Mouse (Mus musculus) cerebellum, postnatal 36 days (tissue): ENCODE measurements around the gene Ccl27a.
"Not testable (repeated sequence)": the region's sequence is repeated elsewhere in the genome, so short reads cannot be mapped to it uniquely, and the experiment has no call there.

Experiments used
- DNase-seq, 2 experiments: peaks; one replicate each; pipeline ENCODE4 v3.0.0; 2021 to 2022; ENCODE audit warnings: mixed read lengths in 2 of 2

Ccl27a gene

GRCm38 (mm10) chr4:41774002-41774401, at the start of gene Ccl27a:
Gene Ccl27a (minus strand): TSS chr4:41774247.
- peak; percentile 76 to 83 for DNase-seq

- DNase-seq: not testable (repeated sequence)
Measured at GRCm38 (mm10) chr4:41783197-41783596, 9.2 kb upstream of the Ccl27a start.

- not testable (repeated sequence) for DNase-seq
Measured at GRCm38 (mm10) chr4:41782711-41783110, 8.7 kb upstream of the Ccl27a start.

GRCm38 (mm10) chr4:41781748-41782485, 7.9 kb upstream of the Ccl27a start:
- DNase-seq: peak in 1 of 2 experiments; percentile 29

- not testable (repeated sequence) for DNase-seq
Measured at GRCm38 (mm10) chr4:41781271-41781670, 7.2 kb upstream of the Ccl27a start.

- DNase-seq: not testable (repeated sequence)
Measured at GRCm38 (mm10) chr4:41775840-41776239, 1.8 kb upstream of the Ccl27a start.

GRCm38 (mm10) chr4:41774506-41774905, 459 bp upstream of the Ccl27a start:
- DNase-seq: not testable (repeated sequence)

DNA sequence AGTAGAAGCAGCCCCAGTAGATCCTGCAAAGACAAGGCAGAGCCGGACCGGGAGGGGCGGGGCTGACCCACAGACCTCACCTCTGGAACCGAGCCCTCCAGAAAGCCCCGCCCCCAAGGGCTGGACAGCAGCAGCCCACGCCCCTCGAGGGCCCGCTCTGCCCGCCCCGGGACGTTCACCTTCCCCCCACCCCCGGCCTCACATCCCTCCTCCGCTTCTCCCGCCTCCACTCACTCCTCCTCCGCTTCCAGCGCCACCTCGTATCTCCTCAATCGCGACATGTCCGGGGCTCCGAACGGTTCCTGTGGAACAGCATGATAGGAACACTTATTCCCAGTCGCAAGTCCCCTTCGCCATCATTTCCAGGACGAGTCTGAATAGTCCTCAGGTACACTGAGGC, 545 bp downstream of the Ccl27a start:
- peak; percentile 62 to 66 for DNase-seq

DNA sequence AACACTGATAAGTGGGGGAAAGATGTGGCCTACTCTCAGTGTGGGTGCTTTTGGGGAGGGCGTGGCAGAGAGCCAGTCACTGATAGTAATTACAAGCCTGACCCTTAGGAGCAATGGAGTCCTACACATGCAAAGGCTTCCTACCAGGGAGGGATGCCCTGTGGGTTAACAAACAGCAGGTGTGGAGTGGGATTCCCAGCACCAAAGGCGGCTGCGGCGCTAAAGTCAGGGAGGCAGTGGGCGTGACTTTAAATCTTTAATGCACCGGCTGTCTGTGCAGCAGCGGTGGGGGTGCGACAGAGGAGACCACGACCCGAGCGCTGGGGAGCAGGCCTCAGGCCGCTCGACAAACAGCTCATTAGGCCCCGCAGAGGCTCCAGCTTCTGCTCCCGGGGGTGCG, 1.1 kb downstream of the Ccl27a start:
- not testable (repeated sequence) for DNase-seq

- not testable (repeated sequence) for DNase-seq
Measured at GRCm38 (mm10) chr4:41767301-41767700, 6.7 kb downstream of the Ccl27a start.

- DNase-seq: not testable (repeated sequence)
Measured at GRCm38 (mm10) chr4:41763176-41763575, 10.9 kb downstream of the Ccl27a start.

- DNase-seq: peak in 1 of 2 experiments; percentile 50
Measured at GRCm38 (mm10) chr4:41762688-41763114, 11.3 kb downstream of the Ccl27a start.

DNA sequence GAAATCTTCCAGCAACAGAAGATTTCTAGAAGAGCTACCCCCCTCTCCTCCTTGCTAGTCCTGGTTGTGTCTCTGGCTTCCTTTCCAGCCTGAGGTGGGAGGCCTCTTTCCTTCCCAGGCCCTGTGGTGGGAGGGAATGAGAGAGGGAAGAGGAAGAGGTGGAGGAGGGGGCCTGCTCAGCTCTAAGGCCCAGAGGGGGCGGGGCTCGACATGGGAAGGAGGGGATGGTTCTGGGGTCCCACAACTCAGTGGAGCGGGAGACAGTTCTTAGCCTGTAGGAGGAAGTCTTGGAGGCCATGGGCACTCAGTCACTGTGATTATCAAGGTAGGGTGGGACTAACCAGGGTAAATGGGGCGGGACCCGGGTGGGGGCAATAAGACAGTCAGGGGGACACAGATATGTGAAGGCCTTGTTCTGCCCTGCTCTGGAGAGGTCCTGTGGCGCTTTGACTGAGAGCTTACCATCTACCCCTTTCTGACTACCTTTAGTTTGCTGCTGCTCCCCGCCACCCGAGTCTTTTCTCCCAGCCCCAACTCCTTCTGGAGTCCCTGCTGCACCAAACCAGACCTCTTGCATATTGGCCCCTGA, 11.9 kb downstream of the Ccl27a start:
- DNase-seq: no peak

GRCm38 (mm10) chr4:41761680-41762079, 12.4 kb downstream of the Ccl27a start:
- no peak for DNase-seq

GRCm38 (mm10) chr4:41760911-41761310, 13.1 kb downstream of the Ccl27a start:
- DNase-seq: no peak

DNA sequence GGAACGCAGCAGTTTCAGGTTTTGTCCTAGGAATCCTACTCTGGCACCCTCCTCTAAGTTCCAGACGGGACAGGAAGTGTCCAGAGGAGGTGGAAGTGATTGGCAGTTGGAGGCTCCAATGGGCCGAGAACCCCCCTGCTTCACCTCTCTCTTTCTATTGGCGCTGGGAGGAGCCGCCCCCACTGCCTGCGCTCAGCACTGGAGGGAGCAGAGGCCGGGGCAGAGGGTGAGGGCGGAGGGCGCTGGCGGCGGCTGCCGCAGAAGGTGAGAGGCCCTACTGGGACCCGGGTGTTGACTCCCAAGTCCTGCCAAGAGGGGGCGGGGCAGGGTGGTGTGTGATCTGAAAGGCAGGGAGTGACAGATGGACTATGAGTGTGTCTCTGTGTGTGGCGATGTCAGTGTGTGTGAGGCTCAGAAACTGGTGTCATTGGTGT, 13.7 kb downstream of the Ccl27a start:
- DNase-seq: peak; percentile 88 to 93

DNA sequence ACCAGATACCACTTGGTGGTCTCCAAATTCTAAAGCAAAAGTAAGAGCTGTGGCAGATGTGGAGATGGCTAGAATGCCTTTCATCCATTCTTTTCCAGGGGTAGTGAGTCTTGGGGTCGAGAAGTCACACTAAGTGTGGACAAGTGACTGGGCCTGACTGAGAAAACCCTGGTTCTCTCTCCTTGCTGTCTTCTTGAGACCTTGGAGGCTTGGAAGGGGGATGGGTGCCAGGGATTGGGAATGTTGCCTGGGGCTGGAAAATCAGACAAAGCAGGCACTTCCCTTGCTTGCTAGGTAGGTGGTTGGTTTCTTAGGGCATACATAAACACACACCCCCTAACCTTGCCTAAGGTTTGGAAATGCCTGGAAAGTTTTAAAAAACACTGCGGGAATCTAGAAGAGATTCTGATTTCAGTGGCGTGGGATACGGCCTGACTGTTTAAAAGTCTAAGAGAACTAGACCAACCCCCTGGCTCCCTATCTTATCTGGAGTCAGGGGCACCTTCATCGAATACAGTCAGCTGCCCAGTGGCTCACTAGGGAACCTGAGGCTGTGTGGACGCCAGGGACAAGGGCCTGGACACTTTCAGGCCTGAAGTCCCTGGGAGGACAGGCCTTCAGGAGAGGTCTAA, 14.3 kb downstream of the Ccl27a start:
- DNase-seq: no peak

GRCm38 (mm10) chr4:41759206-41759605, 14.8 kb downstream of the Ccl27a start:
- DNase-seq: peak in 1 of 2 experiments; percentile 37

DNA sequence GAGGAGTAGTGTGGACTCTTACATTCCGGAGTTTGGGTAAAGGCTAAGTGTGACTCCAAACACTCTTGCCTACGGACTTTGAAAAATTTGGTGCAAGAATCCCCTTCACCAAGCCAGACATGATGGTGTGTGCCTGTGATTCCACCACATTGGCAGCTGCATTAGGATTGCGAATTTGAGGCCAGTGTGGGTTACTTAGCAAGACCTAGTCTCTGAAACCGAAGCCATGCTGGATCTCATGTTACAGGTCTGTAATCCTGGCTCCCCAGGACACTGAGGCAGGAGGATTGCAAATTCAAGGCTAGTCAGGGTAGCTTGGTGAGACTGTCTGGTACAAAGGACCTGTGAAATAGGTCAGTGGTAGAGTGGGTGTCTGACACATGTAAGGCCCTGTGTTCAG, 15.3 kb downstream of the Ccl27a start:
- DNase-seq: no peak

GRCm38 (mm10) chr4:41758021-41758420, 16.0 kb downstream of the Ccl27a start:
- DNase-seq: no peak

GRCm38 (mm10) chr4:41757321-41757720, 16.7 kb downstream of the Ccl27a start:
- no peak for DNase-seq

DNA sequence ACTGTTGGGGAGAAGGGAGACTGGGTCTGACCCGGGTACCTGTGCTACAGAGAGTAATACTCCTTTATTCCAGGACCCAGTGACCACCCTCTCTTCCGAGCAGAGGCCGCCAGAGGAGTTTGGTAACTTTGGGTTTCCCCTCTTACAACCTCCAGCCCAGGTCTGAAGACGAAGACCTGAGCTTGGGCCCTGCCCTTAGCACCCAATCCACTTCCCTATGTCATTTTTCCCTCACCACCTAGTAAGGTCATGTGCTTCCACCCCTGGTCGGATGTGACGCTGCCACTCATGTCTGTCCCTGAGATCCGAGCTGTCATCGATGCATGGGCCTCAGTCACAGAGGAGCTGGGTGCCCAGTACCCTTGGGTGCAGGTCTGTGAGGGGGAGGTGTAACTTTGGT, 17.6 kb downstream of the Ccl27a start:
- DNase-seq: peak in 1 of 2 experiments; percentile 21
